8 mouse cellular contexts compared by ENCODE assay signal in genomic region chrX:71556115-71556941, GRCm38 (mm10). TPM values are rescaled to one million over a fixed set of nuclear protein-coding genes. Genes with fewer than 3 reads are reported as not detected.
DNase-seq lines count a peak whose midpoint lies in the region; ATAC-seq and TF ChIP-seq lines count a peak whose summit lies in the region.

No protein-coding gene starts in this region.

- WGBS in heart, postnatal 0 days = 10% methylated on average over 49 of the region's 112 CpGs
- WGBS in midbrain, embryonic 15.5 days = 33% methylated on average over 53 of the region's 112 CpGs

- peak overlapping the region; percentile 79 for H3K4me2 ChIP-seq in heart, postnatal 0 days (ENCODE audit: low read depth, low read length)
- H3K4me2 ChIP-seq in midbrain, embryonic 15.5 days = peak overlapping the region; percentile 47

- peak overlapping the region; percentile 90 for H3K4me3 ChIP-seq in erythroblast, embryonic 14.5 days (replicated peaks)
- peak overlapping the region; percentile 79 for H3K4me3 ChIP-seq in heart, postnatal 0 days (ENCODE audit: low read depth, low read length)
- peak overlapping the region; percentile 72 for H3K4me3 ChIP-seq in midbrain, embryonic 15.5 days

- peaks cover 29% of the 10 kb centered on the region for H3K4me1 ChIP-seq in erythroblast, embryonic 14.5 days (ENCODE audit: control insufficient read depth)
- H3K4me1 ChIP-seq in heart, postnatal 0 days (ENCODE audit: control insufficient read depth, insufficient read depth) = no peaks in the 10 kb centered on the region
- H3K4me1 ChIP-seq in midbrain, embryonic 15.5 days = peaks cover 3% of the 10 kb centered on the region

- no peak for TF ChIP-seq CTCF in heart, postnatal 0 days (IDR thresholded peaks at IDR 0.05; ENCODE audit: low read depth)

- no peak for TF ChIP-seq EP300 in heart, postnatal 0 days (IDR thresholded peaks at IDR 0.05; ENCODE audit: low read depth)

- H3K9ac ChIP-seq in heart, postnatal 0 days (replicated peaks; ENCODE audit: low read depth, low read length) = peak overlapping the region; percentile 89
- peak overlapping the region; percentile 82 for H3K9ac ChIP-seq in midbrain, embryonic 15.5 days

- DNase-seq in MN1 (ENCODE audit: low spot score) = peak; percentile 11
- DNase-seq in embryo, embryonic 11 days = peak; percentile 48
- no peak for DNase-seq in heart, postnatal 0 days (ENCODE audit: low spot score)
- DNase-seq in kidney, postnatal 36 days = peak; percentile 11 to 62
- DNase-seq in testis, postnatal 10 days (ENCODE audit: low spot score) = peak; percentile 51

- ATAC-seq in erythroblast, adult 5-6 weeks (replicated peaks; ENCODE audit: low FRiP score, poor library complexity, severe bottlenecking) = no peak
- ATAC-seq in heart, postnatal 0 days (ENCODE audit: insufficient read depth, low read depth) = peak; percentile 57
- ATAC-seq in midbrain, embryonic 15.5 days (replicated peaks) = peak; percentile 71

- H3K27ac ChIP-seq in heart, postnatal 0 days (ENCODE audit: low read depth) = peak overlapping the region; percentile 96
- H3K27ac ChIP-seq in midbrain, embryonic 15.5 days = peak overlapping the region; percentile 96

- H3K9me3 ChIP-seq in erythroblast, embryonic 14.5 days (ENCODE audit: control insufficient read depth, low read length) = peaks cover 14% of the 10 kb centered on the region
- H3K9me3 ChIP-seq in heart, postnatal 0 days (replicated peaks; ENCODE audit: control insufficient read depth, low read length) = no peaks in the 10 kb centered on the region
- no peaks in the 10 kb centered on the region for H3K9me3 ChIP-seq in midbrain, embryonic 15.5 days

- peaks cover 2% of the 10 kb centered on the region; the same call in 1 of the 2 replicates for H3K27me3 ChIP-seq in erythroblast, embryonic 14.5 days (ENCODE audit: control insufficient read depth)
- H3K27me3 ChIP-seq in heart, postnatal 0 days (ENCODE audit: control insufficient read depth, insufficient read depth, low read length) = no peaks in the 10 kb centered on the region
- H3K27me3 ChIP-seq in midbrain, embryonic 15.5 days (replicated peaks) = no peaks in the 10 kb centered on the region

- peaks cover 31% of the 10 kb centered on the region for H3K36me3 ChIP-seq in erythroblast, embryonic 14.5 days (ENCODE audit: control insufficient read depth)
- H3K36me3 ChIP-seq in heart, postnatal 0 days (replicated peaks; ENCODE audit: control insufficient read depth, insufficient read depth, low read length) = peaks cover 4% of the 10 kb centered on the region; the same call in 1 of the 2 replicates
- H3K36me3 ChIP-seq in midbrain, embryonic 15.5 days (replicated peaks) = no peaks in the 10 kb centered on the region

RNA-seq across cellular contexts. Expression of gene Hmgb3, which starts 0.6 kb away (rescaled TPM):
- 22.6 and 26.0 TPM in 2 replicates for polyA plus RNA-seq in erythroblast, embryonic 14.5 days (2012)
- 30.5 and 42.1 TPM in 2 replicates for total RNA-seq in erythroblast, adult 5-6 weeks (2015; ENCODE audit: low replicate concordance)
- total RNA-seq in erythroblast, adult 5-6 weeks (2017; ENCODE audit: low replicate concordance) = 72.8 TPM in 2 replicates
- total RNA-seq in heart, postnatal 0 days (2014; rRNA removed; ENCODE audit: low replicate concordance) = 31.2 and 32.9 TPM in 2 replicates
- polyA plus RNA-seq in heart, postnatal 0 days (2015; fragmentation: Nextera tagmentation; extraction: Ambion mirVana) = 137 and 160 TPM in 2 replicates
- polyA plus RNA-seq in midbrain, embryonic 15.5 days (2015; fragmentation: Nextera tagmentation; extraction: Ambion mirVana) = 533 and 542 TPM in 2 replicates
